Mouse (Mus musculus) retina, postnatal 1 day (tissue): Measurements from ENCODE around the gene Plxna2.

Experiments used
- DNase-seq: peaks from one replicate; pipeline ENCODE4 v3.0.0-alpha.2; 2012

Gene Plxna2

DNA sequence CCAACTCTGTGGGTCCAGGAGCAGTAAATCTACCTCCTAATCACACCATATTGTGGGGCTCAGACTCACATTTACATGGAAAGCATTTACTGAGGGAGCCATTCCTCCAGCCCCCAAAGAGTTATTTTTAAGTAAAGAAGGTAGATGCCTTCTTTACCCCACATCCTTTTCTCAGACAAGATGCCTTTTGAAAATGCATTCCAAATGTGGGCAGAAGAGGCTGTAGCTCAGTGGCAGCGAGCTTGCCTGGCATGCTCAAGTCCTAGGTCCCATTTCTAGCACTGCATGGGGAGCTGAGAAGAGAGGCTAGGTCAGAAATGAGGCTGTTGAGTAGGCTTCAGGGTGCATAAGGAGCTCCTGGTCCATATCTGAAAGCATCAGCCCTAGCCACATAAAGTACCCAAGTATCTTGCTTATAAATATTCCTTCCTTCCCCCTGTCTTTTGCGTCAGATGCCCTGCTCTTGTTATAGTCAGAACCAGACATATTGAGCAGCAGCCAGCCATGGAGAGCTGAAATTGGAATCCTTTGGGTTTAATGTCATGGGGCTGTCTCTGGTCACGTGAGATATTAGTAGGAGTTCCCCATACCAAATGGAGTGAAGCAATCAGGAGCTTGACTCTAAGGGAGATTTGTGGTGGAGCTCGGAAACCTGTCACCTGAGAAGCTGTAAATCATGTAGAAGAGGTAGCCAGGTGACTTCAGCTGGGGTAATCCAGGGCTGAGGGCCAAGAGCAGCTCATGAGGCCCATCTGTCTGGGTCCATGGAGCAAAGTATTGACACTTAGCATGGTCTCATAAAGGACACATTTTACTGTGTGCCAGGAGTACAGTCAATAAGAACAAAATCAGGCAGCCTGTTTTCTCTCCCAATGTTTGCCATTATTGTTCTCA is 96.4 kb downstream of the Plxna2 start:
- DNase-seq, result no peak

DNA sequence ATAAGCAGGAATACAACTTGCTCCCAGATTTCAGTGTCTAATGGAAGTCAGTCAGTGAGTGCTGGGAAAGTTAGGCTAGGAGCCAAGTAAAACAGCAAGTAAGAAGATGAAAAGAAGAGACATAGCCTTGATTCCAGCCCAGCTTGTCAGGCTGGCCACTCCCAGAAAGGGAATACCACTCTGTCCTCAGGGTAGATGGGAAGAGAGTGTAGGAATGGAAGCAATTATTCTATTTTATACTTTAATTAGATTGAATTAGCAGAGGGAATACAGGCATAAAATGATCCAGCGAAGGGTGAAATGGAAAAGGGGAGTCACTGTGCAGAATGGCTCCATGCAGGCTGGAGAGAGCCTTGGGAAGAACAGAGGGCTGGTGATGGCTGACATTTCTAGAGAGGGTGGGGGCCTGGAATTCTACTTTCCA is 99.4 kb downstream of the Plxna2 start:
- DNase-seq, result no peak

DNA sequence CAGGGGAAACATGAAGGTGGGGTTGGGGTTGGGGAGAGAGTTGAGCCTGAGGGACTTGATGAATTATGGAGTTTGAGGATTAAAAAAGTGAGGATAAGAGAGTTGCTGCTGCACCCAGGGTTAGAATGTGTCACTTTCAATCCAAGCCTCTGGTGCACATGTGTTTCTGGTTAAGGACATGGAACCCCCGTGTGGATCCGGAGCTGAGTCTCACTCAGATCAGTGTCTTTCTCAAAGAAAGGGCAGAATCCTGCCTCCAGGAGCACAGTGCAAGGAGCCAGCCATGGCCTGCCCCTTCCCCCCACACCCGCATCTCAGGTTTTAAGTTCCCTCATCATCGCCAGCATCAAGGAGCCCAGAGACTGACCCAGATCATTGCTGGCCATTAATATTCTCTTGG is 102.4 kb downstream of the Plxna2 start:
- no peak for DNase-seq

DNA sequence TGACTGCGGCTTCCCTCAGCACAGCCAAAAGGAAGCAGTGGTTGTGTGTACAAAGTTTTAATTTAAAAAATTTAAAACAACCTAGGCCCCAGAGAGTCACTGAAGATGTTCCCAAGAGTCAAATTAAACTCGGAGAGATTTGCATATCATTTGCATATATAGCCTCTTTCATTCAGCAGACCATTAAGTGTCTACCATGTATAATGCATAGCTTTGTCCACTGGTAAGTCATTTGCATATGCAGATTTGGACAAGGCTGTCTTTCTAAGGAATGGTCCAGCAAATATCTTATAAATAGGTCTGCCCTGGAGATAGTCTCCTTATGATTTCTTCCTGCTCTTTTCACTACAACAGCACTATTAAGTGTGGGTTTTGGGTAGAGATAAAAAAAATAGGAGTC is 103.2 kb downstream of the Plxna2 start:
- no peak for DNase-seq

DNA sequence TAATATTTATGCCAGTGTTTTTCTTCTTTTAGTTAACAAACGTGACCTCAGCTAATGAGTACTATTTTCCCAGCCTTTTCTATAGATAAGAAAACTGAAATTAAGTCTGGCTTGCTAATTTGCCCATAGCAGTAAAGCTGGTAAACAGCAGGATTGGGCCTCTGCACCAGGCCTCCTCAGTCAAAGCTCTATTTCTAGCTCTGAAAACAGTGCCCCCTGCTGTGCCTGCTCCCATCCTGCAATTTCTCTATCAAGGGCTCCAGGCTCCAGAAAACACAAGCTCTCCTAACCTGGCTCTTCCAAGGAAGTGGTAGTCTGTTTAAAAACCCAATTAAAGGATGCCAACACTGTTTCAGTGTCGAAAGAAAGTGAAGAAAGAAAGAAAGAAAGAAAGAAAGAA is 104.3 kb downstream of the Plxna2 start:
- peak; percentile 51 for DNase-seq

DNA sequence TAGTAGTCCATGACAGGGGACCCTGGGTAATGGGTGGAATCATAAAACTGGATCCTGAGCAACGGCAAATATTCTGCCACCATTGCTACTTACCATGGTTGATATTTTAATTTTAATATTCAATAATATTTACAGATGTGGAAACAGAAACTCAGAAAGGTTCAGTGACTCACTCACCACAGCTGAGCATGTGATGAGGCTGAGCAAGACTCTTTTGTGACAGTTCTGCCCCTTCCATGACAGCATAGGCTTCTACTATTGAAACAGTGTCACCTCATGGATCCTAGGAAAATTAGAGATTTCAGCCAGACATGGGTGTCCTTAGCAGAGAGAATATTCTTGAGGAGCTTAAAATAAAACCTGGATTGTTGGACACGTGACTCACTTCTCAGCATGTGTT is 116.8 kb downstream of the Plxna2 start:
- DNase-seq, result no peak

DNA sequence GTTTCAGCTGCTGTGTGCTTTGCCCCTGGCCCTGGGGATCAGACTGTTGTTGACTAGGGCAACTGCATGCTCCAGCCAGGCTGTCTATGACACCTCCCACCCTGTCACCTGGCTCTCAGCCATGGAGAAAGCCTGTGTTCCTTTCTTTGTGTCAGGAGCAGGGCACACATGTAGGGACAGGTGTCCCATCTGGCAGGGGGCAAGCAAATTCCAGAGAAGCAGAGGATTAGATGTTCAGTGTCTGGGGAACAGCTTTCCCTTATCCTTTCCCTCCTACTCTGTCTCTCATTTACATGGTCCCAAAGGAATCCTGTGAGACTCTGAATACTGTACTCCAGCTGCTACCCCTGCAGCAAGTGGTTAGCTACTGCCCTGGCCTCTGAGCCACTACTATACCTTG is 121.9 kb downstream of the Plxna2 start:
- DNase-seq, result no peak

DNA sequence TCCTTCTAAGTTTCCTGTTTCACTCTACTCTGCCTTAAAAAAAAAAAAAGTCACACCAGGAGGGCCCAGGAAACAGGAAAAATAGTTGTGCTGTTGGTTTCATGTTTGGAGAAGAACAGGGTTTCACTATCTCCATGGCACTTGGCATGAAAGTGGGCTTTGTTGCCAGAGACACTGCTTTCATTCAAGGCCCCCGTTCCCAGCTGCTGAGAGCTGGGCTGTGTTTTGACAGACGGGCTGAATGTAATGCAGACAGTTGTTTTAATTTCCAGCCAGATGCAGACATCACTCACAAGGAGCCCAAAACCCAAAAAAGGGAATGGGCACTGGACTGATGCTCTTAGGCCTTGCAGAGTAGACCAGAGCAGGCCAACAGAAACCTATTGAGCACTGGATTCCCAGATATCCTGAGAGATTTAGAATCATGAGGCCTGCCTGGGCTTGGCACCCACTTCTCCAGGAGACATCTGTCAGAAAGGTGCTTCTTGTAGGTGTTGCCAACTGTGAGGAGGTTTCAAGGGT is 124.9 kb downstream of the Plxna2 start:
- DNase-seq, result peak; percentile 15

DNA sequence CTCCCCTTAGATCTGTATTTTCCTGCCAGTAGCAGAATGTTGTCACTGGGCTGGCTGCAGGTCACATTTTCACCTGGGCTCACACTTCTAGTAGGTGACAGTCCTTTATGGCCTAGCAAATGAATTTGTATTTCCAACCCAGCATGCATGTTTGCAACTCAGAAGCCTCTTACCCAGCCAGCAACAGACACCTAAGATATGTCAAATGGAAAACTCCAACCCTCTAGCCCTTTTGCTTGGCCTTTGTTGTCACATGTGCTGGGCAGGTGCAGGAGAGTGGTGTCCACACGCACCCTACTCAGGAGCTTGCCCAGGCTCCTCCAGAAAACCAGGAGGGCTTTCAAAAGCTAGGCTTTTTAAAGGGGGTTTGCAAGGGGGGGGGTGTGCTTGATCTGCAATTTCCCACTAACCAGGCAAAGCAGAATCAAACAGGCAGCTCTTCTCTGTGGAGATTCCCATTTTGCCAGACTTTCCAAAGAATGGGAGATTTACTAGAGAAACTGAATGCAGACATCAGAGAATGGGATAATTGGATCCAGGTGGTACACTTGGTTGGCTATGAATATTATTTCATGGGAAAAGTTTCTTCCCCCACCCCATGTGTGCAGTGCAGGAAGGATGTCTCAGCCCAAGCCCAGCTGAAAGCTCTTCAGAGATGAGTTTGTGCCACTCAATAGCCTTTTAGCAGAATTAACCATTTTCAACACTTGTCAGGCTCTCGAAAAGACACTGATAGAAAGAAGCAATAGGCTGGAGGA is 127.3 kb downstream of the Plxna2 start:
- no peak for DNase-seq

DNA sequence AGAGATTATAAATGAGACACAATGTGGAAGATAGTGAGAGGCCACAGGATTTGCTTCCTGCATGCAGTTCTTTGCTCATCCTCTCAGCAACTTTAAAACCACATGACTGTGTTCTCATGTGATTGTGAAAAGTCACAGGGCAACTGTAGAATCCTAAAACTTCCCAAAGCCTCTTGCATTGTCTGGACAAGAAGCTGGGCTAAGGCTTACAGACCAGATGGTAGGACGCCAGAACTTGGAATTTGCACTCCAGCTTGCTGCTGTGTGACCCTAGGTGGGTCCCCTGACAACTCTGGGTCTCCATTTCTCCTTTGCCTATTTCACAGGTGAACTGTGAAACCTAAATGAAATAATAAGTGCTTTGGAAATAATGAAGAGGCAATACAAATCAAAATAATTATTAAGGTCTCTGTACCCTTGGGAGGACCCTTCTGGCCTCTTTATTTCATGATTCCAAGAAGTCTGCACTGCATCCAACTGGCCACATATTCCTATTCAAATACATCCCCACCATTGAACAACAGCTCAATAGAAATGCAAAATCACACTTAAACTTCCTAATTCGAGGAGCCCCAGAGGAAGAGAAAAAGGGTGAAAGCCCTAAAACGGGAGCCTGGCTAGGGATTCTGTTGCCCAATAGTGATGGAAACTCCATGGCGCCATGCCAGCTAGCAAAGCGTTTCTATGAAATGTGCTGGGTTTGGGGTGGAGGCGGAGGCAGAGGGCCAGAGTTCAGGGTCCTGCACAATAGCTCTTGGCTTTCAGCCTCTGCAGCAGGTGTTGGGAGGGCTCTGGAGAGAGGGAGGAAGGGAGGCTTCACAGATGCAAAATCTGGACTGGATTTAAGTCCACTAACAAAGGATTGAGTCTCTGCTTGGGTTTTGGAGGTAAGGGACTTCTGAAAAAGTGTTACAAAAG is 128.6 kb downstream of the Plxna2 start:
- DNase-seq, result peak; percentile 74

DNA sequence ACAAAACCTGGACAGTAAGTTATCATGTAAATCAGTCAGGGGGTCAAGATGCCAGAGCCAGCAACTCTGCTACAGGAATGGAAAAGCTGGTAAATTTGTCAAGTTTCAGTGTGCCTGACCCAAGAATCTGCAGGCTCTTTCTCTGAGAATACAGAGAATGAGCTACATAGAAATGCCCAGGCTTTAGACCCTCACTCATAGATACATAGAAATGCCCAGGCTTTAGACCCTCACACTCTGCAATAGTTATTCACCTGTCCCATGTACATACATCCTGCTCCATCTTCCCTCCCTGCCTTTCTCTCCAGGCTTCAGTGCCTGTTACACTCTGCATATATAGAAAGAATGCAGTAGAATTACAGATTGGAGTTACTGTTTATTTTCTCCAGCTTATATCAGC is 129.2 kb downstream of the Plxna2 start:
- no peak for DNase-seq

DNA sequence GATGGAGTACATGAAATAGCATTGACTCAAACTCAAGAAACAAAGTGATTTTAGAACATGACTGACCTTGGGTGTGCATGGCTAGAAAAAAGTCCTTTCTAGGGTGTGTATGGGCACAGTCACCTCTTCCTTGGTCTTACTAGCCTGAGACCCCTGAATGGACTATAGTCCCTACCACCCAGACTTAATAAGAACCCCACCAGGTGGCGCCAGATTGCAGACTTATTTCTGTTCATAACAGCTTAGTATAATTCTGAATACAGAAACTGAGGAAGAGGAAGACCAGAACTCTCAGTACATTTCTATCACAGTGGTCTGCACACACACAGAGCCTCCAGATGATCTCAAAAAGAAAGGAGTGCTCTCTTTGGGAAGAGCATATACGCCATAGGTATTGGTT is 135.2 kb downstream of the Plxna2 start:
- peak; percentile 79 for DNase-seq

DNA sequence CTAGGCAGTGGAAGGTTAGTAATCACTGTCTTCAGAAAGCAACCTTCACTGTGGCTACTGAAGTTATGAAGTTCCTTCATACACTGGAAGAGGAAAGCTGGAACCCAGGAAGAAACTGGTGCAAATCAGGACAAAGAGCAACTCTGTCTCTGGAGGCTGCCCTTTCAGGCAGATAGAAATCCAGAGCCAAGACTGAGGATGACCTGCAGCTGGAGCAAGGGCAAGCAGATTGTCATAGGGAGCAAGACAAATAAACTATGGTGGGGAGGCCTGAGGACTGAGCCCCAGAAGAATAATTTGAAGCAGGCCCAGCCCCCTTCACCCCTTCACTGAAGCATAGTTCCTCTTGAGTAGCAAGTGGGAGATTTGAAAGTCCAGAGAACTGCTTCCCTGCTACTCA is 138.0 kb downstream of the Plxna2 start:
- DNase-seq, result no peak

DNA sequence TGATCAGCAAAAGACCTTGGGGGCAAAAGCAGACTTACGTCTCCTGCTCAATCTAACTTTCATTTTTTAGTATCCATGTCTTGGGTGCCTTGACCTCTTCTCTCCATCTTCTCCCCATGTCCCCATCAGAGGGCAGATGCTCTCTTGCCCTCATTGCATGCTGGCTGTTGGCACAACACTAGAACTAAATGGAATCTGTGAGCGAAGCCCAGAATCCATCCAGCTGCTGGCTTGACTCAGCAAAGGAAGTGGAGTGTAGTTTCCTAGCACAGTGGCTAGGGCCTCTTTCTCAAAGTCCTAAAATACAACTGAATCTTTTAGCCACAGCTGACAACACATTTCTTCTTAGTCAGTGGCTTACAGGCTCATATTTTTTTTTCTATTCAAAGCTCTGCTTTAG is 138.4 kb downstream of the Plxna2 start:
- no peak for DNase-seq

DNA sequence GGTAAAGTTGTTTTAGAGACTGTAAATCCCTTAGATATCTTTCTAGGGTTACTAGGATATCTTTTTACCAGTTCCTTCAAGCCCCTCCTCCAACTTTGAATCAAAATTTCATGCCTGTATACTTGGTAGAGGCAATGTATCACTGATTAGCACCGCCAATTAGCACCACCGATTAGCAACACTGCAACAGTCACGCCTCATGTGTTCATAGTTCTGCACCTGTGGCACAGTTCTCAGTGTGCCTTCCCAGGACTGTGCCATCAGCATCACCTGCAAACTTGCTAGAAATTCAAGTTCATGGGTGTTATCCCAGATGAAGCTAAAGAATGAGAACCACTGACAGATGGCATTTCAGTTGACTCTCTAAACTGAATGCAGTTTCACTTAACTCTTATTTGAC is 138.8 kb downstream of the Plxna2 start:
- no peak for DNase-seq

DNA sequence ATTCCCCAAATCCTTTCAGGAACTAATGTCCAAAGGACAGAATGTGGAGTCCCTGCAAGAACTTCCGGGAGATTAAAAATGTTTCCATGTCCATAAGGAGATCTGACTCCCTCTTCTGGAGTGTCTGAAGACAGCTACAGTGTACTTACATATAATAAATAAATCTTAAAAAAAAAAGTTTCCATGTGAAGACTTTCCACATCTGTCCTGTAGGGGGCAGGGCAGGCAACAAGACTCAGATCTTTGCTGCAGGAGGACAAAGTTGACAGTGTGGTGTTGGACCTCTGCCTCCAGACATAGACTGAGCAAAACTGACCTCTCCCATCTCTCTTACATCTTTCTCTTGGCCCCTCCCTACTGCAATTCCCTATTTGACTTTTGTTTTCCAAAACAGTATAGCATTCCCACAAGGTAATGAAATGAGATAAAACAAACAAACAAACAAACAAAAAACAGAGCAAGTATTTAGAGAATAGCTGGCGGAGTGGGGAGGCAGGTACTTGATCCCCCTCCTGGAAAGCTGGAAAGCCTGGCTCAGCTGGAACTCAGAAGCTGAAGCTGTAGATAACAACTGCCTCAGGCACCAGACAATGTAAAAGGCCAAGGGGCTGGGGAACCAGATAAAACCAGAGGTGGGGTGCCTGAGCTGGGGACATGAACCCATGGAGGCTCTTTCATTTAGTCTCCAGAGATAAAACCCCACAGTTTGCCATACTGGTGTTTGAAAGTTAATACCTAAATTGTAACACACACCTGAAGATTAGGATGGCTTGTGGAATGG is 143.6 kb downstream of the Plxna2 start:
- peak; percentile 71 for DNase-seq

DNA sequence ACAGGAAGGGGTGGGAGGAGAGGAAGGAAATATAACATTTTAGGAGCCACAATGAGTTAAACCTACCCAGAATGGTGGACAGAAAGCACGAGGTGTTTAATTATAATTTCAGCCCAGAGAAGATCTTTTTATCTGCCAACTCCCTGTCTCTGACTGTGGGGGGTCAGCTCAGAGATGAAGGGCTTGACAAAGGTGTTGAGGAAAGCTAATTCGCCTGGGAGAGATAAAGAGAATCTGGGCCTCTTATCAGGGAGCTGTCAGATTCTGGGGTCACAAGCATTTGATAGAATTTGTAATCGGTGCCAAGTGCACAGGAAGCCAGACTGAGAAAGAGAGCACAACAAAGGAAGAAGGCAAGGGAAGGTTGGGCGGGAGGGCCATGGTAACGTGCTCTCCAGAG is 144.9 kb downstream of the Plxna2 start:
- DNase-seq, result peak; percentile 27

DNA sequence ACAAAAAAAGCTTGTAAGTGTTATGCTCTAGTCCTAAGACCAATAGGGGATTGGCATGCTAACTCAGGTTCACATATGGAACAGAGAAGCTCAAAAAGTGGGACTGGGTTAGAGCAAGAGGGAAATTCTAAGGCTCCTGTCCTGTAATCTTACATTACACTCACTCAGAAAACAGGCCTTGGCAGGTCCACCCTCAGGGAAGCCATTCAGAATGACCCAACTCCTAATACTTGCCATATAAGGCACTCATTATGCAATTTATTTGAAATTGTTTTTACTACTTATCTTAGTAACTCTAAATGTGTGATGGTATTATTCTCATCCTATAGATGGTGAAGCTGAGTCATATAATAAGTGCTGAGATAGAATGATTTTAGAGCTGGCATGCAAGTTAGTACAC is 146.9 kb downstream of the Plxna2 start:
- DNase-seq, result no peak

DNA sequence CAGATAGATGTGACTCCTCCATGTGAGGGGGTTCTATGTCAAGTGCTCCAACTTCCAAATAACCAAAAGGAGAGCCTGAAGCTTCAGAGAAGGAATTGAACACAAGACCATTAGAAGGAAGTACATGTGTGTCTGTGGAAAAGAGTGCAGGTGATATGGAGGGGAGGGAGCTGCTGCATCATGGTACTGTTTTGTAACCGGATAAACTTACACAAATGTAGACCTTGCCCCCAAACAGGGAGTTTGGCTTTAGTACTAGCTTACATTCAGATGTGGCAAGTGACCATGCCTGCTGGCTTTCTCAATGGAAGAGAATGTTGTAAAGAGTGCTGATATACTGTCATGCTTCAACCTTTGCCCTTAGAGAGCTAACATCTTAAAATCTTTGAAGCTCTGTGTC is 150.8 kb downstream of the Plxna2 start:
- DNase-seq, result no peak

DNA sequence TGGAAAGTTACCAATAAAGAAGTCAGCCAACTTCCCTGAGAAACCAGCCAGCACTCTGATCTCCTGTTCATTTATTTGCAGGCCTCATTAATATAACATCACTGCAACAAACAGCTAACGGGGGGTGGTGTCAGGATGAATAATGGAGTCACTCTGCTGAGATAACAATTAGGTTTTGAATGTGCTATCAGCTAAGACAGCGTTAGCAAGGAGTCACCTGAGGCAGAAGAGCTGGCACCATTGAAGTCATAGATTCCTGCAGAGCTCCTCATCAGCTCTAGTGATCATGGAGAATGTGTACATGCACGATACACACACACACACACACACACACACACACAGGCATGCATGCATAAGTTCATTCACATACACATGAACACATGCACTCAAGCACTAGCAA is 154.0 kb downstream of the Plxna2 start:
- peak; percentile 51 for DNase-seq

DNA sequence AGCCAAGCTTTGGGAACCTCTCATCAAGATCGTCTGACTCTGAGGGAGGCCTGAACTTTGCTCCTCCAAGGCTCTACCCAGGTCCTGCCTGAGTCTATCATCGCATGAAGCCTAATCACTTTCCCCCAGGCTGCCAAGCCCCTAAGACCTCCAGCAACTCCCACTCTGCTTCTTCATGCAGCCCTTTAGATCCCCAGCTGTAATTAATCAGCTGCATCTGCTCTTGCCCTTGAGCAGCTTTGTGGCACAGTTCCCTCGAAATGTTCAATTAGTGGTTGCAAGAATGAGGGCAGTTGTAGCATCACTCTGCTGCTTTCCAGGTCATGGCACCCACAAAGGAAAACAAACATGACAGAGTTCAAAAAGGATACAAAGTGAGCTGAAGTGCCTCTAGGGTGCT is 155.9 kb downstream of the Plxna2 start:
- peak; percentile 96 for DNase-seq

DNA sequence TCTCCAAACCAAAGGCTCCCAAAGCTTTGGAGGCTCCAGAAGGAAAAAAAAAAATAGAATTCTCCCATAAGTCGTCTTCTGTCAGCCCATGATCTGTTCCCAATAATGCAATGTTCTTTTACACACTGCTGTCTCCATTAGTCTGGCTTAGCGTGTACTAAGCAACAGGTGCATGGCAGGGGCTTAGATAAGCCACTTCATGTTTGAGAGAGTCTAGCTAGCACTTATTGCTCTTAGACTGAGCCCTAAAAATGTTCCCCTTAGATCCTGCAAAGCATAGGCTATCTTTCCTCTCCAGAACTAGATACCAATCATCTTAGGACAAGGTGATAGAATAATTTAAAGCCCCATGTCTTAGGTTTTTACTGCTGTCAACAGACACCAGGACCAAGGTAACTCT is 156.3 kb downstream of the Plxna2 start:
- no peak for DNase-seq
